Comparison of ENCODE assay signal across 34 mouse cellular contexts in the genomic region with DNA sequence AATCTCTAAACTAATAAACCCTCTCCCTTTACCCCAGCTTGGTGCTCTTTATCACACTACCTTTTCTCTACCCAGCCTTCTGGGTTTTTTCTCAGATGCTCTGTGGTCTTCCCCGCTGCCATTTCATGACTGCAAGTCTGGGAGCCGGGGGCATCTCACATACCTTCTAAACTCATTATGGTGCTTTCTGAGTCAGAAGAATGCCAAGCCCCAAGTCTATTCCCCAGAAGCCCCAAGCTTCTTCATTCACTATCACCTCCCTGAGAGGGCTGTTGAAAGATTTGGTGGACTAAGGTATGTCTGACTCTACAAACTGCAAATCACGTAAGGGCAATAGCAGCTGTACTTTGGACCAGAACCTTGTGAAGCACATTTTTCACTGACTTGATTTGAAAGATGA. TPM values are rescaled to one million over a fixed set of nuclear protein-coding genes. Genes with fewer than 3 reads are reported as not detected.
"Had no signal": no experiment of that assay in that cellular context is flagged by ENCODE, and none has a peak within 500 bp of the region (broad histone marks: within the 10 kb centered on the region; RNA-seq: fewer than 3 reads in every experiment).

No protein-coding gene starts in this region.

- H3K9ac ChIP-seq: heart, embryonic 12.5 days; heart, embryonic 13.5 days; heart, embryonic 15.5 days; hindbrain, embryonic 12.5 days; hindbrain, embryonic 13.5 days; hindbrain, embryonic 14.5 days; hindbrain, embryonic 15.5 days; kidney, embryonic 15.5 days had no signal

- ATAC-seq: hindbrain, embryonic 16.5 days; hindbrain, postnatal 0 days; inflammation-experienced regulatory T-cells, adult 6 months; intestine, embryonic 16.5 days had no signal

- DNase-seq: heart, postnatal 14 days; heart, postnatal 36 days; heart, postnatal 4 days; kidney, adult 11 months; kidney, adult 18-20 months; kidney, adult 2 months; kidney, adult 8-10 months; kidney, adult 9 months; kidney, postnatal 10 days; kidney, postnatal 14 days; kidney, postnatal 25 days; kidney, postnatal 36 days; kidney, postnatal 4 days; layer of hippocampus, adult 9-11 months; layer of hippocampus, postnatal 36 days had no signal

- H3K9me3 ChIP-seq: heart, embryonic 12.5 days; heart, embryonic 13.5 days; heart, embryonic 15.5 days; hindbrain, embryonic 10.5 days; hindbrain, embryonic 12.5 days; hindbrain, embryonic 13.5 days; hindbrain, embryonic 15.5 days; kidney, embryonic 15.5 days had no signal

- H3K36me3 ChIP-seq: hindbrain, embryonic 12.5 days; hindbrain, embryonic 13.5 days; hindbrain, embryonic 15.5 days had no signal

- H3K27ac ChIP-seq: heart, embryonic 13.5 days; heart, embryonic 15.5 days; hindbrain, embryonic 10.5 days; hindbrain, embryonic 12.5 days; hindbrain, embryonic 13.5 days; hindbrain, embryonic 14.5 days; hindbrain, embryonic 15.5 days; hindbrain, postnatal 0 days; kidney, embryonic 15.5 days; kidney, postnatal 0 days; layer of hippocampus, adult 2 months; left cerebral cortex, adult 2 months had no signal

- H3K27me3 ChIP-seq: heart, embryonic 12.5 days; heart, embryonic 13.5 days; heart, embryonic 15.5 days; hindbrain, embryonic 12.5 days; hindbrain, embryonic 13.5 days; hindbrain, embryonic 15.5 days; kidney, embryonic 15.5 days had no signal

- H3K4me2 ChIP-seq: heart, embryonic 11.5 days; heart, embryonic 12.5 days; heart, embryonic 13.5 days; heart, embryonic 15.5 days; hindbrain, embryonic 12.5 days; hindbrain, embryonic 13.5 days; hindbrain, embryonic 14.5 days; hindbrain, embryonic 15.5 days; kidney, embryonic 15.5 days had no signal

- H3K4me3 ChIP-seq: heart, embryonic 12.5 days; heart, embryonic 13.5 days; heart, embryonic 15.5 days; hindbrain, embryonic 10.5 days; hindbrain, embryonic 12.5 days; hindbrain, embryonic 13.5 days; hindbrain, embryonic 15.5 days; kidney, embryonic 15.5 days; layer of hippocampus, adult 2 months; left cerebral cortex, adult 2 months had no signal

- H3K4me1 ChIP-seq: heart, embryonic 12.5 days had no signal

RNA-seq across cellular contexts. Expression of a gene that starts 30.3 kb away (rescaled TPM):
- total RNA-seq: hematopoietic stem cell, adult 5-6 weeks had no signal
- polyA plus RNA-seq: hindbrain, embryonic 11.5 days had no signal
